Mouse (Mus musculus) midbrain, embryonic 11.5 days (tissue): ENCODE data around the gene Pde6g. TPM values are rescaled to one million over a fixed set of nuclear protein-coding genes. Genes with fewer than 3 reads are reported as not detected.

Experiments used
- ATAC-seq: fragments of 200-750 bp; cut with Nextera tagmentation; 2 replicates; pipeline ENCODE4 v1.8.0; 2017; ENCODE audit warnings: moderate TSS enrichment, moderate library complexity; ENCODE audit not compliant: low FRiP score
- DNase-seq: peaks from one replicate; pipeline ENCODE4 v3.0.0; 2015; ENCODE audit warnings: low spot score; ENCODE audit errors: missing footprints
- H3K27ac ChIP-seq: fragments of 300-500 bp; sonication (generic); 2 replicates; pipeline ENCODE4 v1.5.1; 2014; ENCODE audit warnings: low read depth, low read length
- H3K27me3 ChIP-seq: fragments of 300-500 bp; sonication (generic); 2 replicates; pipeline ENCODE4 v1.6.1; 2014; ENCODE audit warnings: mild to moderate bottlenecking, low read length, moderate library complexity, mixed read lengths; ENCODE audit not compliant: control insufficient read depth, insufficient read depth
- H3K36me3 ChIP-seq: fragments of 300-500 bp; sonication (generic); 2 replicates; pipeline ENCODE4 v1.6.1; 2014; ENCODE audit warnings: mild to moderate bottlenecking, low read length, moderate library complexity, mixed read lengths; ENCODE audit not compliant: control insufficient read depth, insufficient read depth
- H3K4me1 ChIP-seq: fragments of 300-500 bp; sonication (generic); 2 replicates; pipeline ENCODE4 v1.6.1; 2014; ENCODE audit warnings: low read length; ENCODE audit not compliant: control insufficient read depth, insufficient read depth
- H3K4me2 ChIP-seq: fragments of 300-500 bp; sonication (generic); 2 replicates; pipeline ENCODE4 v1.6.1; 2014; ENCODE audit warnings: mild to moderate bottlenecking, moderate library complexity
- H3K4me3 ChIP-seq: fragments of 300-500 bp; sonication (generic); 2 replicates; pipeline ENCODE4 v1.5.1; 2014; ENCODE audit warnings: low read depth, low read length
- H3K9ac ChIP-seq: fragments of 300-500 bp; sonication (generic); 2 replicates; pipeline ENCODE4 v1.6.1; 2014; ENCODE audit warnings: low read length
- H3K9me3 ChIP-seq: fragments of 300-500 bp; sonication (generic); 2 replicates; pipeline ENCODE4 v1.6.1; 2016; ENCODE audit warnings: low read length; ENCODE audit not compliant: control insufficient read depth
- WGBS: fragments of 180-500 bp; shearing (Covaris S2); extraction: QIAGEN DNeasy Blood & Tissue Kit; methylation state at CpG from one replicate; pipeline ENCODE4 v1.1.7; 2014; 5-methylcytosine and 5-hydroxymethylcytosine counted together
- polyA plus RNA-seq: library from polyadenylated mRNA; unstranded; fragments of >200 nt; fragmentation: Nextera tagmentation; extraction: Ambion mirVana; gene quantifications from 2 replicates; pipeline ENCODE4 v1.2.1, GENCODE M21; 2014

Pde6g gene
- polyA plus RNA-seq, 1 experiment from 2014 or later: 0.41 TPM

GRCm38 (mm10) chr11:120493351-120493750 is 40.1 kb upstream of the Pde6g start:
- H3K9me3 ChIP-seq: no peaks in the 10 kb centered on the region
- no peaks in the 10 kb centered on the region for H3K27me3 ChIP-seq
- H3K4me2 ChIP-seq: peak overlapping the region; percentile 86
- peak overlapping the region; percentile 92; the same call in 1 of the 2 replicates for H3K4me3 ChIP-seq
- H3K27ac ChIP-seq: no peak overlapping the region
- peak overlapping the region; percentile 53 for H3K9ac ChIP-seq
- WGBS: 70% methylated on average over 3 of the region's 3 CpGs
- no peak for ATAC-seq
- no peak for DNase-seq
- H3K36me3 ChIP-seq: peaks cover 9% of the 10 kb centered on the region; the same call in 1 of the 2 replicates
- H3K4me1 ChIP-seq: peaks cover 20% of the 10 kb centered on the region

DNA sequence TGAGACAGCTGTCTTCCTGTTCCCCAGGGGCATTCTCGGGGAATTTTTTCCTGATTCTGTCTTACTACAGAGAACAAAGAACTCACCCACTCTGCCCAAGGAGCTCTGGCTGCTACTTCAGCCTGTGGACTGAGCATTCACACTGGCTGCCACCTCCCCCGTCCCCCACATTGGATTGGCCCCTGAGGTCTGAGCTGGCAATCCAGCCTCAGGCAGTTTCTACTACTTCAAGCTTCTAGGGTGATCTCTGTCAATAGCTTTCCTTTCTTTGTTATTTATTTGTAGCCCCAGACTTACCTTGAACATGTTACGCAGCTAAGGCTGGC is 39.5 kb upstream of the Pde6g start:
- peaks cover 20% of the 10 kb centered on the region for H3K4me1 ChIP-seq
- H3K27ac ChIP-seq: no peak overlapping the region
- H3K4me2 ChIP-seq: peak overlapping the region; percentile 86
- no peaks in the 10 kb centered on the region for H3K27me3 ChIP-seq
- WGBS: 32% methylated on average over 3 of the region's 3 CpGs
- H3K36me3 ChIP-seq: peaks cover 14% of the 10 kb centered on the region; the same call in 1 of the 2 replicates
- H3K4me3 ChIP-seq: peak overlapping the region; percentile 92
- H3K9me3 ChIP-seq: no peaks in the 10 kb centered on the region
- ATAC-seq (no peak), DNase-seq (peak; percentile 88)
- peak overlapping the region; percentile 53 for H3K9ac ChIP-seq

DNA sequence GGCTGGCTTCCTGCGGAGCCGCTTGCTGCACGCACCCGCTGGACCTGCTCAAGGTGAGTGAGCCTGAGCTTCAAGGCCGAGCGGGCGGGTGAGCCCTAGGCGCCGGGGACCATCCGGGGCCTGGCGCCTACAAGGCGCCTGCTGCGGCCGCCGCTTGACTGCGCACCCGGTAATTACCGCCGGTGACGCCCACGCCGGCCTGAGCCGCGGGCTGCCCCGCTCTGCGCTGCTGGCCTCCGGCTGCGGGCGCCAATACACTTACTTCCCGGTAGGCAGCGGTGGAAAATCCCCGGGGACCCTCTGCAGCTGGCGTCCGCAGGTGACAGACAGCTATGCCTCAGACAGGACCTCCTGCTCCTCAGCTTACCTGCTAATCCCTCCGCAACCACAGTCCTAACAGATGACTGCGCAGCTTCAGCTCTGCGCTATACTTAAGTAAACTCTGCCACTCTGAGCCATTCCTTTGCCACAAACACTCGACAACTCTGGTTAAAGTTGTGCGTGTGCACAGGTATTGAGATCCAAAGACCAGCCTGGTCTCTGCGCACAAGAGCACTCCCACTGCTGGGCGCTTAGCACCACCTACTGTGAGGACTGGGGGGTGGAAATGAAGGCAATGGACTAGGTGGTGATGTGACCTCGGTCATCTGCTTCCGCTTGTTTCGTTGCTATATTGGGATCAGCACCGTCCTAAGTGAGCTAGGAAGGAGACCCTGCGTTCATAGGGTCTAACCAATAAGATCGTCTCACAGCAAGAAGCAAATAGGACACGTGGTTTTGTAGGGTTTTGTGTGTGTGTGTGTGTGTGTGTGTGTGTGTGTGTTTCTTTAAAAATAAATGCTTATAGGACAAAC is 39.0 kb upstream of the Pde6g start:
- WGBS: under 1% methylated on average over 48 of the region's 48 CpGs

GRCm38 (mm10) chr11:120491317-120492023 is 38.2 kb upstream of the Pde6g start, which contains the start of gene Slc25a10:
Slc25a10 (plus strand) TSS chr11:120491840.
- H3K9me3 ChIP-seq: no peaks in the 10 kb centered on the region
- H3K36me3 ChIP-seq: peaks cover 25% of the 10 kb centered on the region
- peak within 1 kb of the TSS; percentile 86 for H3K4me2 ChIP-seq
- H3K9ac ChIP-seq: peak within 1 kb of the TSS; percentile 80
- peak within 1 kb of the TSS; percentile 92 for H3K4me3 ChIP-seq
- whole genome bisulfite sequencing: under 1% methylated on average over 35 of the region's 35 CpGs
- peak within 1 kb of the TSS; percentile 68 for H3K27ac ChIP-seq
- ATAC-seq (peak; percentile 92), DNase-seq (peak; percentile 99)
- H3K4me1 ChIP-seq: peaks cover 20% of the 10 kb centered on the region
- no peaks in the 10 kb centered on the region for H3K27me3 ChIP-seq

More for the DNA sequence above, 39.0 kb upstream of the Pde6g start:
- peak; percentile 56 for ATAC-seq
- Histone ChIP-seq H3K9me3 (no peaks in the 10 kb centered on the region), H3K9ac (peak overlapping the region; percentile 80), H3K4me3 (peak overlapping the region; percentile 92), H3K4me1 (peaks cover 20% of the 10 kb centered on the region), H3K4me2 (peak overlapping the region; percentile 86), H3K27me3 (no peaks in the 10 kb centered on the region), H3K27ac (peak overlapping the region; percentile 63), H3K36me3 (peaks cover 18% of the 10 kb centered on the region)
- DNase-seq: peak; percentile 93

- H3K4me2 ChIP-seq: peak overlapping the region; percentile 86; the same call in 1 of the 2 replicates
- H3K27ac ChIP-seq: peak overlapping the region; percentile 68; the same call in 1 of the 2 replicates
- WGBS: 46% methylated on average over 4 of the region's 4 CpGs
- no peak for ATAC-seq
- no peaks in the 10 kb centered on the region for H3K27me3 ChIP-seq
- peak overlapping the region; percentile 44; the same call in 1 of the 2 replicates for H3K9ac ChIP-seq
- H3K36me3 ChIP-seq: peaks cover 25% of the 10 kb centered on the region
- H3K4me1 ChIP-seq: peaks cover 26% of the 10 kb centered on the region
- H3K9me3 ChIP-seq: no peaks in the 10 kb centered on the region
- H3K4me3 ChIP-seq: no peak overlapping the region; the same call in 1 of the 2 replicates
- DNase-seq: peak; percentile 84
These were observed 37.2 kb upstream of the Pde6g start for GRCm38 (mm10) chr11:120490291-120491046.

GRCm38 (mm10) chr11:120489054-120489761 is 35.9 kb upstream of the Pde6g start:
- no peak overlapping the region for H3K4me2 ChIP-seq
- H3K27me3 ChIP-seq: no peaks in the 10 kb centered on the region
- 65% methylated on average over 4 of the region's 4 CpGs for WGBS
- no peaks in the 10 kb centered on the region for H3K9me3 ChIP-seq
- H3K27ac ChIP-seq: no peak overlapping the region
- no peak overlapping the region for H3K4me3 ChIP-seq
- peaks cover 30% of the 10 kb centered on the region for H3K4me1 ChIP-seq
- no peak overlapping the region for H3K9ac ChIP-seq
- DNase-seq (peak; percentile 96), ATAC-seq (no peak)
- peaks cover 22% of the 10 kb centered on the region for H3K36me3 ChIP-seq

- WGBS: 81% methylated on average over 4 of the region's 4 CpGs
- ATAC-seq (no peak), DNase-seq (peak; percentile 78)
- H3K4me1 ChIP-seq: peaks cover 35% of the 10 kb centered on the region
- no peaks in the 10 kb centered on the region for H3K27me3 ChIP-seq
- no peak overlapping the region for H3K4me2 ChIP-seq
- H3K9me3 ChIP-seq: no peaks in the 10 kb centered on the region
- H3K36me3 ChIP-seq: peaks cover 22% of the 10 kb centered on the region
- no peak overlapping the region for H3K4me3 ChIP-seq
- H3K27ac ChIP-seq: no peak overlapping the region
- no peak overlapping the region for H3K9ac ChIP-seq
These were observed 35.2 kb upstream of the Pde6g start for GRCm38 (mm10) chr11:120488516-120488915.

- DNase-seq: no peak
- Histone ChIP-seq H3K4me3 (peak overlapping the region; percentile 98), H3K36me3 (peaks cover 30% of the 10 kb centered on the region), H3K4me1 (peaks cover 16% of the 10 kb centered on the region), H3K9me3 (no peaks in the 10 kb centered on the region), H3K27ac (no peak overlapping the region; the same call in 1 of the 2 replicates), H3K4me2 (peak overlapping the region; percentile 89), H3K9ac (peak overlapping the region; percentile 94), H3K27me3 (no peaks in the 10 kb centered on the region)
- 12% methylated on average over 10 of the region's 10 CpGs for WGBS
- no peak for ATAC-seq
These were observed 32.0 kb upstream of the Pde6g start for GRCm38 (mm10) chr11:120485251-120485650.
